Mouse (Mus musculus) midbrain, embryonic 13.5 days (tissue): ENCODE data around the gene Ryk. TPM values are rescaled to one million over a fixed set of nuclear protein-coding genes. Genes with fewer than 3 reads are reported as not detected.

ENCODE experiments used
- ATAC-seq: fragments of 200-750 bp; cut with Nextera tagmentation; 2 replicates; pipeline ENCODE4 v1.8.0; 2017; ENCODE audit warnings: mild to moderate bottlenecking, moderate TSS enrichment, moderate library complexity
- H3K27ac ChIP-seq: fragments of 300-500 bp; sonication (generic); 2 replicates; pipeline ENCODE4 v1.5.1; 2015; ENCODE audit warnings: inconsistent platforms, mild to moderate bottlenecking, moderate library complexity
- H3K27me3 ChIP-seq: fragments of 300-500 bp; sonication (generic); 2 replicates; pipeline ENCODE4 v1.6.1; 2015; ENCODE audit warnings: mild to moderate bottlenecking, inconsistent platforms
- H3K36me3 ChIP-seq: fragments of 300-500 bp; sonication (generic); 2 replicates; pipeline ENCODE4 v1.6.1; 2015; ENCODE audit warnings: mild to moderate bottlenecking, inconsistent platforms
- H3K4me1 ChIP-seq: fragments of 300-500 bp; sonication (generic); replicated peaks from 2 replicates; pipeline ENCODE4 v1.6.1; 2015; ENCODE audit warnings: inconsistent platforms
- H3K4me2 ChIP-seq: fragments of 300-500 bp; sonication (generic); replicated peaks from 2 replicates; pipeline ENCODE4 v1.6.1; 2015; ENCODE audit warnings: moderate library complexity, mild to moderate bottlenecking, inconsistent platforms
- H3K4me3 ChIP-seq: fragments of 300-500 bp; sonication (generic); replicated peaks from 2 replicates; pipeline ENCODE4 v1.5.1; 2015; ENCODE audit warnings: mild to moderate bottlenecking, inconsistent platforms
- H3K9ac ChIP-seq: fragments of 300-500 bp; sonication (generic); replicated peaks from 2 replicates; pipeline ENCODE4 v1.6.1; 2015; ENCODE audit warnings: mild to moderate bottlenecking, inconsistent platforms
- H3K9me3 ChIP-seq: fragments of 300-500 bp; sonication (generic); 2 replicates; pipeline ENCODE4 v1.6.1; 2016; ENCODE audit warnings: mild to moderate bottlenecking, inconsistent platforms
- WGBS: fragments of 180-500 bp; shearing (Covaris S2); methylation state at CpG from one replicate; pipeline ENCODE4 v1.1.7; 2015; 5-methylcytosine and 5-hydroxymethylcytosine counted together
- polyA plus RNA-seq: library from polyadenylated mRNA; unstranded; fragments of >200 nt; fragmentation: Nextera tagmentation; extraction: Ambion mirVana; gene quantifications from 2 replicates; pipeline ENCODE4 v1.2.1, GENCODE M21; 2015

The Ryk gene
- polyA plus RNA-seq, 1 experiment from 2014 or later = 14.5 TPM

- peaks cover 21% of the 10 kb centered on the region for H3K4me1 ChIP-seq
- no peak overlapping the region for H3K4me2 ChIP-seq
- H3K27me3 ChIP-seq = no peaks in the 10 kb centered on the region
- no peak overlapping the region for H3K9ac ChIP-seq
- H3K4me3 ChIP-seq = no peak overlapping the region
- no peak overlapping the region for H3K27ac ChIP-seq
- no peak for ATAC-seq
- no peaks in the 10 kb centered on the region for H3K9me3 ChIP-seq
- WGBS = 87% methylated on average over 7 of the region's 7 CpGs
- peaks cover 10% of the 10 kb centered on the region for H3K36me3 ChIP-seq
These were observed 26.2 kb downstream of the Ryk start for GRCm38 (mm10) chr9:102860802-102861469.

DNA sequence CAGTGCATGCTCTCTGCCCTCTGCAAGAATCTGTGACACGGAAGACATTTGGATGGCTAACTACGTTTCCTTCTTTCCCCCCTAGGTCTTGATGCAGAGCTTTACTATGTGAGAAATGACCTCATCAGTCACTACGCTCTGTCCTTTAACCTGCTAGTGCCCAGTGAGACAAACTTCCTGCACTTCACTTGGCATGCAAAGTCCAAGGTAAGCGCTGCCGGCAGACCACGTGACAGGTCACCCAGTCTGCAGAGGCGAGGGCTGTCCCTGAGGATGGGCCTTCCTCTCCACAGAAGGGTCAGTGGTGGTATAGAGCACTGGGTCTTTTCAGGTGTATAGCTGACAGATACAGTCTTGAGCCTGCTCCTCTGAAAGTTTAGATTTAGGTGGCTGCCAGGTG is 27.1 kb downstream of the Ryk start:
- no peak for ATAC-seq
- no peak overlapping the region for H3K27ac ChIP-seq
- 89% methylated on average over 7 of the region's 7 CpGs for WGBS
- no peaks in the 10 kb centered on the region for H3K9me3 ChIP-seq
- H3K4me3 ChIP-seq = no peak overlapping the region
- no peak overlapping the region for H3K9ac ChIP-seq
- H3K4me1 ChIP-seq = peaks cover 26% of the 10 kb centered on the region
- no peak overlapping the region for H3K4me2 ChIP-seq
- H3K36me3 ChIP-seq = peaks cover 10% of the 10 kb centered on the region
- H3K27me3 ChIP-seq = no peaks in the 10 kb centered on the region

- 66% methylated on average over 3 of the region's 3 CpGs for WGBS
- Histone ChIP-seq H3K27me3 (no peaks in the 10 kb centered on the region), H3K9ac (no peak overlapping the region), H3K4me1 (peaks cover 26% of the 10 kb centered on the region), H3K4me3 (no peak overlapping the region), H3K4me2 (no peak overlapping the region), H3K9me3 (no peaks in the 10 kb centered on the region), H3K27ac (no peak overlapping the region), H3K36me3 (peaks cover 10% of the 10 kb centered on the region)
- no peak for ATAC-seq
These were observed 27.5 kb downstream of the Ryk start for GRCm38 (mm10) chr9:102862260-102862659.

DNA sequence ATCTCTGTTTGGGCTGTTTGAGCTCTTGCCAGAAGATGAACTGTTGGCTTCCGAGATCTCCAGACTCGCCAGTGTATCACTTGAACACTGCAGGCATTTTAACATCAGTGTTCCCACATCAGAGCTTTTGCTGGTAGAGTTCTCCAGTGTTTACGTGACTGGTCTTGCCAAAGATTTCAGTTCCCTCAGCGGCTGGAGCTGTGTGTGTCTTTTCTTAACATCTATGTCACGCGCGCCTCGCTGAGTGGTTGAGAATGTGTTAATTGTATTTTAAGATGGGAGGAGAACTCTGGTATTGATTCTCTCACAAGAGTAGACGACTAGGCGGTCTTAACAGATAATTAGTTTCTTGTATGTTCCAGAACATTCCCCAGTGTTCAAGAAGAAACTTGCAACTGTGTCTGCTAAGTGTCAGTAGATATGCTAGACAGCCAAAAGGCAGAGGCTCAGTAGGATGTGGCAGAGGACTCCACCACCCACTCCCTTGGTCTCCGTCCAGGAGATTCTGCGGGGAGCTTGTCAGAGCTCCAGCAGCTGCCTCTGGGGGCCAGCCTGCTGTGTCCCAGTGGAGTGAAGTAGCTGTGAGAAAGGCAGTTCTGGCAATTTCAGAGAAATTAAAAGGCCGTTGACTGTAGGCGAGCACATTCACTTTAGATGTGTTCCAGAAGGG is 29.3 kb downstream of the Ryk start:
- Histone ChIP-seq H3K4me3 (no peak overlapping the region), H3K9me3 (no peaks in the 10 kb centered on the region), H3K9ac (no peak overlapping the region), H3K36me3 (peaks cover 18% of the 10 kb centered on the region), H3K27ac (peak overlapping the region; percentile 59), H3K4me1 (peaks cover 26% of the 10 kb centered on the region), H3K4me2 (no peak overlapping the region), H3K27me3 (no peaks in the 10 kb centered on the region)
- ATAC-seq = peak; percentile 43; the same call in 1 of the 2 replicates
- WGBS = 70% methylated on average over 14 of the region's 14 CpGs

- Histone ChIP-seq H3K4me3 (no peak overlapping the region), H3K9me3 (no peaks in the 10 kb centered on the region), H3K27ac (no peak overlapping the region), H3K4me2 (no peak overlapping the region), H3K36me3 (peaks cover 23% of the 10 kb centered on the region), H3K9ac (no peak overlapping the region; the same call in 1 of the 2 replicates), H3K27me3 (no peaks in the 10 kb centered on the region), H3K4me1 (peaks cover 26% of the 10 kb centered on the region)
- ATAC-seq = no peak
- 68% methylated on average over 8 of the region's 8 CpGs for WGBS
These were observed 30.2 kb downstream of the Ryk start for GRCm38 (mm10) chr9:102864931-102865330.

DNA sequence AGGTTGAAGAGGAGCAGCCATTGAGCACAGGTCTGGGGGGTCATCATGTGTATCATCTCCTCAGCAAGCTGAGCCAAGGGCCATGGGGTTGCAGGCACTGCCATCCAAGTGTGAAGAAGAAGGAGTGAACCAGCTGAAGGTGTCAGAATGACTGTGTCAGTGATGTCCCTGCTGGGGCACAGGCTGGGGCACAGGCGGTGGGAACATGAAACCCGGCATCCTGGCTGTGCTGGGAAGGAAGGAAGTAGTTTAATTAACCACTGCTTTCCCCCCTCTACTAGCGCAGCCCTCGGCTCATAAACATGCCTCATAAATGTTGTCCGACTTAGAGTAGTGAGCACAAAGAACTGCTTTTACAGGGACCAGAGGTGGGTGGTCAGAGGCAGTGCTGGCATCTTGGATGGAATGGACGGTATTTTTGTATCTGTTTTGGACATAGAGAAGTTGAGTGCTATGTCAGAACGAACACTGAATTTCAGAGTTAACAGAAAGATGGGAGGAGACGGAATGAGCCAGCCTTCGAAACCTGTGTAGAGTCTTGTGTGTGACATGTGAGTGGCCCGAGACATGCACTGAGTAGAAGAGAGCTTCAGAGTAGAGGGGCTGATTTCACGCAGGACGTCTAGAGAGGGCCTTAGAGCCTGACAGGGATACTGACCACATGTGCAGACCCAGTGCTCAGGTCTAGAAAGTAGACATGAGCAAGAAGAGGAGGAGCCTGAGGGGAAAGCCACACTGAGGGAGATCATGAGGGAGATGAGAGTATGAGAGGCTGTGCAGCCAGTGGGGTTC is 31.4 kb downstream of the Ryk start:
- H3K4me3 ChIP-seq = no peak overlapping the region
- 84% methylated on average over 12 of the region's 12 CpGs for WGBS
- peak; percentile 6; the same call in 1 of the 2 replicates for ATAC-seq
- peaks cover 26% of the 10 kb centered on the region for H3K4me1 ChIP-seq
- no peaks in the 10 kb centered on the region for H3K27me3 ChIP-seq
- no peak overlapping the region for H3K4me2 ChIP-seq
- no peak overlapping the region for H3K27ac ChIP-seq
- H3K9me3 ChIP-seq = no peaks in the 10 kb centered on the region
- peaks cover 26% of the 10 kb centered on the region for H3K36me3 ChIP-seq
- no peak overlapping the region for H3K9ac ChIP-seq

DNA sequence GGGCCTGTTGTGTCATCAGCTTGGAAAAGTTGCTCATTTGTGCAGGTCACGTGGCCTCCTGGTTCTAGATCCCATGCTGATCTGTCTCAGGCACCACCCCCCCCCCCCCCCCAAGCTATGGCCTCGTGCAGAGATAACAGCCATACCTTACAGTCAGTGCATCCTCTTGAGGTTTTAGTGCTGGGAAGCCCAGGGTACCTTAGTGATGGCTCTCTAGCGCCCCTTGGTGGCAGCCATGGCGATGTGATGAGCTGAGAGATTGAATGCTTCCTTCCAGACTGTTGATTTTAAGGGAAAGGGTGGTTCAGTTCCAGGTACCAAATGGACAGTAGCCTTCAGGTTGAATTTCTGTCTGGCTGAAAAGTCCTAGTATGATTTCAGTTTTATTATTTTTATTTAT is 32.2 kb downstream of the Ryk start:
- Histone ChIP-seq H3K27ac (no peak overlapping the region), H3K27me3 (no peaks in the 10 kb centered on the region), H3K9me3 (no peaks in the 10 kb centered on the region), H3K4me2 (no peak overlapping the region), H3K36me3 (peaks cover 34% of the 10 kb centered on the region), H3K9ac (no peak overlapping the region), H3K4me1 (peaks cover 26% of the 10 kb centered on the region), H3K4me3 (no peak overlapping the region)
- WGBS = 12% methylated on average over 4 of the region's 4 CpGs
- peak; percentile 45; the same call in 1 of the 2 replicates for ATAC-seq

DNA sequence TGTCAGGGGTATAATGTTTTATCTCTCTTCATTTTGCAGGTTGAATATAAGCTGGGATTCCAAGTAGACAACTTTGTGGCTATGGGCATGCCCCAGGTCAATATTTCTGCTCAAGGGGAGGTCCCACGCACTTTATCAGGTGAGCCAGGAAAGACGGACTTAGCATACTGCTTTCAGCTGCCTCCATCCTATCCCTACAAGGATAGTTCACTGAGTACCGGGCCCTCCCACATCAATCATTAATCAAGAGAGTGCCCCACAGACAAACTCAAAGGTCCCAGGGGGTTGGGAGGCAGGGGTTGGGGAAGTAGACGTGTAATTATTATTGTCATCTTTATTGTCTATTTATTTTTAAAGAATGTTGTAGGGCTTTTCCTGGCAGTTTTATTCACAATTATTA is 32.8 kb downstream of the Ryk start:
- Histone ChIP-seq H3K9me3 (no peaks in the 10 kb centered on the region), H3K4me3 (no peak overlapping the region), H3K9ac (no peak overlapping the region), H3K36me3 (peaks cover 40% of the 10 kb centered on the region), H3K27ac (no peak overlapping the region), H3K4me2 (no peak overlapping the region), H3K27me3 (no peaks in the 10 kb centered on the region), H3K4me1 (peaks cover 26% of the 10 kb centered on the region)
- no peak for ATAC-seq
- WGBS = 93% methylated on average over 4 of the region's 4 CpGs

DNA sequence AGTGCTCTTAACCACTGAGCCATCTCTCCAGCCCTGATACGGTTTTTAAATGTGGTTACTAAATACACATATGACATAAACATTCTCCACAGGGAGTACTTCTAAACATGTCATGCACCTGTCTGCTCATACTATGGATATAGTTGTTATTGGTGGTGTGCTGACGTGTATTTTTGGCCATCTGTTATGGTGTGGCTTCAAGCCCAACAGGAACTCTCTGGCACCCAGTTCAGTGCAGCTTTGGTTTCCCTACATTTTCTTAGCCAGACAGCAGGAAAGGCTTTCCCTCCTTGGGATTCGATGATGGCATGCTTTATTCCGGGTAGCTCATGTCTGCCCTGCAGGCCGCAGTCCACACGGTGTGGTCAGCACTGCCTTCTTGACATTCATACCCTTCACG is 33.7 kb downstream of the Ryk start:
- ATAC-seq = no peak
- peaks cover 26% of the 10 kb centered on the region for H3K4me1 ChIP-seq
- WGBS = 93% methylated on average over 7 of the region's 7 CpGs
- H3K4me2 ChIP-seq = no peak overlapping the region
- H3K27me3 ChIP-seq = no peaks in the 10 kb centered on the region
- peaks cover 43% of the 10 kb centered on the region for H3K36me3 ChIP-seq
- no peak overlapping the region for H3K4me3 ChIP-seq
- no peaks in the 10 kb centered on the region for H3K9me3 ChIP-seq
- H3K9ac ChIP-seq = no peak overlapping the region
- no peak overlapping the region for H3K27ac ChIP-seq

DNA sequence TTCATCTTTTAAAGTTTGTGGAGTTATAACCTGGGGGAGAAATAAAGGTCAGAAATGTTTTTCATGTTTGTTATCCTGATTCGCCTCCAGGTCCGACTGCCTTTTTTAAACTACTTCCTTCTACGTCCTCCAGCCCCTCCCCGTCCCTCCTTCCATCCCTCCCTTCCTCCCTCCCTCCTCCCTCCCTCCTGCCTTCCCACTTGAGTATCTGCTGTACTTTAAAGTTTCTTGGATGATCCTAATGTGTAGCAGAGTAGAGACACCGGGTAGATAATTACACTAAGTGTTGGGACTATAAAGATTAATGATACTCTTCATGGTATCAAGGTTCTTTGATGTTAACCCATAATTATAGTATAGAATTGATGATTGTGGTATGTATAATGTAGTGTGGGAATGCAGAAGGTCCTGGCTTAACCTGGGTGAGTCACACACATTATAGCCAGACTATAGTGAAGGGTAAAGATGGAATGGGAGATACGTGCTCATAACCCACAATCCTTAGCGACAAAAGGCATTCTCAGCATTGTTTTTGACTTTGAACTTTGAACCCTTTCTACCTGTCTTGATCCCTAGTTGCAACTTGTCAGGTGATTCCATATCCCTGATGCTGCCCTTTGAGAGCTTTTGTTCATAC is 41.5 kb downstream of the Ryk start:
- ATAC-seq = no peak
- H3K27me3 ChIP-seq = no peaks in the 10 kb centered on the region
- 93% methylated on average over 7 of the region's 7 CpGs for WGBS
- no peak overlapping the region for H3K9ac ChIP-seq
- H3K27ac ChIP-seq = no peak overlapping the region
- H3K4me1 ChIP-seq = no peaks in the 10 kb centered on the region
- no peak overlapping the region for H3K4me3 ChIP-seq
- H3K4me2 ChIP-seq = no peak overlapping the region
- H3K36me3 ChIP-seq = peaks cover 62% of the 10 kb centered on the region
- H3K9me3 ChIP-seq = no peaks in the 10 kb centered on the region

- H3K27me3 ChIP-seq = no peaks in the 10 kb centered on the region
- H3K4me2 ChIP-seq = no peak overlapping the region
- 81% methylated on average over 9 of the region's 9 CpGs for WGBS
- ATAC-seq = no peak
- peaks cover 49% of the 10 kb centered on the region for H3K36me3 ChIP-seq
- no peak overlapping the region for H3K4me3 ChIP-seq
- no peak overlapping the region for H3K9ac ChIP-seq
- H3K4me1 ChIP-seq = no peaks in the 10 kb centered on the region
- H3K27ac ChIP-seq = no peak overlapping the region
- H3K9me3 ChIP-seq = no peaks in the 10 kb centered on the region
These were observed 43.2 kb downstream of the Ryk start for GRCm38 (mm10) chr9:102877916-102878315.

DNA sequence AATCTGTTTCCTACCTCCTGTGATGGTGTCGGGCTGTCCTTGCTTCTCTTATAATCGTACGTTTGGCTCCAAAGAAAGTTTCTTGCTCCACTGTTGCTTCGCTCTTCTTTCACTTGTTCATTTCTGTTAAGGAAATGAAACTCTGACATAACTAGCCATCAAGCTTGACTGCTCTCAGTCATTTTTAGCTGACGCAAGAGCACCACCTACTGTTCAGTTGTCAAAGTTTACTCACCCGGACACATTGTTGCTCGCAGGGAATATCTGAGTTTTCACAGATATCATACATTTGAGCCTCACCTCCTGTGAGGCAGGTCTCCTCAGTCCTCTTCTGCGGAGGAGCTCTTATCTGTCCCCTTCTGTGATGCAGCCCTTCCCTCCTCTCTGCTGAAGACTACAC is 44.8 kb downstream of the Ryk start:
- no peaks in the 10 kb centered on the region for H3K4me1 ChIP-seq
- H3K27me3 ChIP-seq = no peaks in the 10 kb centered on the region
- H3K27ac ChIP-seq = no peak overlapping the region
- 67% methylated on average over 8 of the region's 8 CpGs for WGBS
- H3K36me3 ChIP-seq = peaks cover 44% of the 10 kb centered on the region
- no peak overlapping the region for H3K4me2 ChIP-seq
- no peaks in the 10 kb centered on the region for H3K9me3 ChIP-seq
- no peak overlapping the region for H3K9ac ChIP-seq
- ATAC-seq = no peak
- no peak overlapping the region for H3K4me3 ChIP-seq
